Mouse (Mus musculus): ENCODE data around the gene Lrba. TPM values are rescaled to one million over a fixed set of nuclear protein-coding genes. Genes with fewer than 3 reads are reported as not detected.

Lrba gene
- total and polyA plus RNA-seq, 2 experiments from 2014 or later: 1.6 to 22.0 TPM

- H3K9me3 ChIP-seq (replicated peaks; ENCODE audit: control insufficient read depth, low read length): no peaks in the 10 kb centered on the region
- no peaks in the 10 kb centered on the region for H3K36me3 ChIP-seq (replicated peaks; ENCODE audit: control insufficient read depth, insufficient read depth, low read length)
- H3K4me3 ChIP-seq (ENCODE audit: low read depth, low read length): no peak overlapping the region
- WGBS: 66% methylated on average over 12 of the region's 12 CpGs
- no peaks in the 10 kb centered on the region for H3K27me3 ChIP-seq (ENCODE audit: control insufficient read depth, insufficient read depth, low read length)
- H3K9ac ChIP-seq (replicated peaks; ENCODE audit: low read depth, low read length): no peak overlapping the region
- H3K27ac ChIP-seq (ENCODE audit: low read depth): 0 out of 2 replicates have a peak overlapping the region, but pooled peaks have one; percentile 75
- H3K4me2 ChIP-seq (ENCODE audit: low read depth, low read length): no peak overlapping the region
- H3K4me1 ChIP-seq (ENCODE audit: control insufficient read depth, insufficient read depth): peaks cover 22% of the 10 kb centered on the region
- DNase-seq (ENCODE audit: low spot score) (no peak), ATAC-seq (ENCODE audit: insufficient read depth, low read depth) (no peak)
- TF ChIP-seq EP300 (IDR thresholded peaks at IDR 0.05; ENCODE audit: low read depth) (no peak), CTCF (IDR thresholded peaks at IDR 0.05; ENCODE audit: low read depth) (no peak)
Observed at GRCm38 (mm10) chr3:86786280-86786679, 561.8 kb downstream of the Lrba start.

GRCm38 (mm10) chr3:86786845-86787351 is 562.4 kb downstream of the Lrba start:
- DNase-seq (ENCODE audit: low spot score): peak; percentile 83
- WGBS: 25% methylated on average over 11 of the region's 11 CpGs
- peak overlapping the region; percentile 75 for H3K27ac ChIP-seq (ENCODE audit: low read depth)
- no peak overlapping the region for H3K4me3 ChIP-seq (ENCODE audit: low read depth, low read length)
- TF ChIP-seq EP300 (IDR thresholded peaks at IDR 0.05; ENCODE audit: low read depth) (no peak), CTCF (IDR thresholded peaks at IDR 0.05; ENCODE audit: low read depth) (no peak)
- peaks cover 22% of the 10 kb centered on the region for H3K4me1 ChIP-seq (ENCODE audit: control insufficient read depth, insufficient read depth)
- H3K27me3 ChIP-seq (ENCODE audit: control insufficient read depth, insufficient read depth, low read length): no peaks in the 10 kb centered on the region
- H3K4me2 ChIP-seq (ENCODE audit: low read depth, low read length): no peak overlapping the region; the same call in 1 of the 2 replicates
- no peaks in the 10 kb centered on the region for H3K36me3 ChIP-seq (replicated peaks; ENCODE audit: control insufficient read depth, insufficient read depth, low read length)
- peak; percentile 90 for ATAC-seq (ENCODE audit: insufficient read depth, low read depth)
- H3K9ac ChIP-seq (replicated peaks; ENCODE audit: low read depth, low read length): no peak overlapping the region
- H3K9me3 ChIP-seq (replicated peaks; ENCODE audit: control insufficient read depth, low read length): no peaks in the 10 kb centered on the region

- no peak for DNase-seq (ENCODE audit: low spot score)
- ATAC-seq (ENCODE audit: insufficient read depth, low read depth): no peak
- Histone ChIP-seq H3K4me3 (ENCODE audit: low read depth, low read length) (no peak overlapping the region), H3K36me3 (replicated peaks; ENCODE audit: control insufficient read depth, insufficient read depth, low read length) (no peaks in the 10 kb centered on the region), H3K9me3 (replicated peaks; ENCODE audit: control insufficient read depth, low read length) (no peaks in the 10 kb centered on the region), H3K4me1 (ENCODE audit: control insufficient read depth, insufficient read depth) (peaks cover 22% of the 10 kb centered on the region), H3K27me3 (ENCODE audit: control insufficient read depth, insufficient read depth, low read length) (no peaks in the 10 kb centered on the region), H3K9ac (replicated peaks; ENCODE audit: low read depth, low read length) (no peak overlapping the region), H3K27ac (ENCODE audit: low read depth) (peak overlapping the region; percentile 75), H3K4me2 (ENCODE audit: low read depth, low read length) (no peak overlapping the region; the same call in 1 of the 2 replicates)
- no peak for TF ChIP-seq CTCF (IDR thresholded peaks at IDR 0.05; ENCODE audit: low read depth)
- TF ChIP-seq EP300 (IDR thresholded peaks at IDR 0.05; ENCODE audit: low read depth): no peak
- 62% methylated on average over 10 of the region's 10 CpGs for WGBS
Observed at GRCm38 (mm10) chr3:86787423-86788123, 563.1 kb downstream of the Lrba start.

GRCm38 (mm10) chr3:86788711-86789110 is 564.2 kb downstream of the Lrba start:
- Histone ChIP-seq H3K4me2 (ENCODE audit: low read depth, low read length) (no peak overlapping the region), H3K4me1 (ENCODE audit: control insufficient read depth, insufficient read depth) (peaks cover 25% of the 10 kb centered on the region), H3K4me3 (ENCODE audit: low read depth, low read length) (no peak overlapping the region), H3K36me3 (replicated peaks; ENCODE audit: control insufficient read depth, insufficient read depth, low read length) (no peaks in the 10 kb centered on the region), H3K9me3 (replicated peaks; ENCODE audit: control insufficient read depth, low read length) (no peaks in the 10 kb centered on the region), H3K9ac (replicated peaks; ENCODE audit: low read depth, low read length) (no peak overlapping the region), H3K27me3 (ENCODE audit: control insufficient read depth, insufficient read depth, low read length) (no peaks in the 10 kb centered on the region), H3K27ac (ENCODE audit: low read depth) (no peak overlapping the region)
- ATAC-seq (ENCODE audit: insufficient read depth, low read depth) (no peak), DNase-seq (ENCODE audit: low spot score) (peak; percentile 88)
- TF ChIP-seq EP300 (IDR thresholded peaks at IDR 0.05; ENCODE audit: low read depth): no peak
- TF ChIP-seq CTCF (IDR thresholded peaks at IDR 0.05; ENCODE audit: low read depth): peak; percentile 77
- 27% methylated on average over 6 of the region's 6 CpGs for whole genome bisulfite sequencing

- H3K4me1 ChIP-seq (ENCODE audit: control insufficient read depth, insufficient read depth): peaks cover 29% of the 10 kb centered on the region
- TF ChIP-seq CTCF (IDR thresholded peaks at IDR 0.05; ENCODE audit: low read depth) (no peak), EP300 (IDR thresholded peaks at IDR 0.05; ENCODE audit: low read depth) (no peak)
- H3K9me3 ChIP-seq (replicated peaks; ENCODE audit: control insufficient read depth, low read length): no peaks in the 10 kb centered on the region
- H3K36me3 ChIP-seq (replicated peaks; ENCODE audit: control insufficient read depth, insufficient read depth, low read length): no peaks in the 10 kb centered on the region
- no peak for DNase-seq (ENCODE audit: low spot score)
- no peak overlapping the region for H3K9ac ChIP-seq (replicated peaks; ENCODE audit: low read depth, low read length)
- H3K27ac ChIP-seq (ENCODE audit: low read depth): no peak overlapping the region
- 72% methylated on average over 5 of the region's 5 CpGs for WGBS
- no peak overlapping the region for H3K4me3 ChIP-seq (ENCODE audit: low read depth, low read length)
- ATAC-seq (ENCODE audit: insufficient read depth, low read depth): no peak
- no peak overlapping the region for H3K4me2 ChIP-seq (ENCODE audit: low read depth, low read length)
- H3K27me3 ChIP-seq (ENCODE audit: control insufficient read depth, insufficient read depth, low read length): no peaks in the 10 kb centered on the region
Observed at GRCm38 (mm10) chr3:86789752-86790151, 565.3 kb downstream of the Lrba start.

All from heart, postnatal 0 days (tissue).